28 mouse cellular contexts compared by ENCODE assay signal in genomic region chr1:157549721-157550120, GRCm38 (mm10). TPM values are rescaled to one million over a fixed set of nuclear protein-coding genes. Genes with fewer than 3 reads are reported as not detected.
DNase-seq lines count a peak whose midpoint lies in the region; ATAC-seq and TF ChIP-seq lines count a peak whose summit lies in the region.
"Had no signal": no experiment of that assay in that cellular context is flagged by ENCODE, and none has a peak within 500 bp of the region (broad histone marks: within the 10 kb centered on the region; RNA-seq: fewer than 3 reads in every experiment).

No protein-coding gene starts in this region.

- H3K4me1 ChIP-seq in liver, adult 2 months (ENCODE audit: control insufficient read depth, insufficient read depth, low read length), result peaks cover 6% of the 10 kb centered on the region
- no peaks in the 10 kb centered on the region; the same call in 1 of the 2 replicates for H3K4me1 ChIP-seq in liver, embryonic 12.5 days

- H3K9me3 ChIP-seq in liver, embryonic 12.5 days (replicated peaks), result 0 out of 2 replicates have a peak, but pooled peaks cover 3% of the 10 kb centered on the region
- H3K9me3 ChIP-seq: embryonic facial prominence, embryonic 12.5 days; forebrain, embryonic 15.5 days; kidney, embryonic 15.5 days; limb, embryonic 15.5 days; midbrain, embryonic 10.5 days; midbrain, embryonic 15.5 days had no signal

- H3K27me3 ChIP-seq in liver, adult 2 months (ENCODE audit: control insufficient read depth, insufficient read depth, low read length), result no peaks in the 10 kb centered on the region
- peaks cover 6% of the 10 kb centered on the region; the same call in 1 of the 2 replicates for H3K27me3 ChIP-seq in liver, embryonic 12.5 days (replicated peaks)
- H3K27me3 ChIP-seq in splenic B cell, adult 2 months (ENCODE audit: control insufficient read depth, insufficient read depth, low read length, poor library complexity, severe bottlenecking), result no peaks in the 10 kb centered on the region
- H3K27me3 ChIP-seq: embryonic facial prominence, embryonic 12.5 days; forebrain, embryonic 15.5 days; kidney, embryonic 15.5 days had no signal

- H3K27ac ChIP-seq in liver, adult 2 months (replicated peaks; ENCODE audit: insufficient read depth, low read depth, low read length), result peak overlapping the region; percentile 12; the same call in 1 of the 2 replicates
- H3K27ac ChIP-seq in liver, embryonic 12.5 days, result no peak overlapping the region
- H3K27ac ChIP-seq: embryonic facial prominence, embryonic 12.5 days; forebrain, embryonic 15.5 days; kidney, embryonic 15.5 days; layer of hippocampus, adult 2 months; limb, embryonic 15.5 days; macrophage; midbrain, embryonic 10.5 days; midbrain, embryonic 15.5 days had no signal

- ATAC-seq in liver, embryonic 12.5 days, result no peak
- ATAC-seq in granulocyte monocyte progenitor cell, adult 5-6 weeks (replicated peaks; ENCODE audit: poor library complexity, severe bottlenecking), result peak; percentile 50
- ATAC-seq: forebrain, embryonic 15.5 days; hindbrain, embryonic 16.5 days; midbrain, embryonic 15.5 days; Patski had no signal

- peaks cover 4% of the 10 kb centered on the region for H3K79me2 ChIP-seq in liver, adult 2 months (ENCODE audit: control insufficient read depth, insufficient read depth, low read length)

- WGBS in liver, adult 2 months, result 28% methylated on average over 3 of the region's 3 CpGs
- WGBS in liver, embryonic 12.5 days (ENCODE audit: insufficient replicate concordance), result 35% methylated on average over 3 of the region's 3 CpGs

- peak; percentile 42 for DNase-seq in liver, adult 2 months (ENCODE audit: extremely low read depth, low read depth, low spot score)
- DNase-seq in B cell, adult 2 months, result peak; percentile 19 to 23
- DNase-seq in splenic B cell, adult 2 months (ENCODE audit: low read depth, low spot score), result peak; percentile 47
- no peak for DNase-seq in thymus, adult 18-20 months
- DNase-seq in testis, postnatal 10 days (ENCODE audit: low spot score), result no peak
- DNase-seq: adrenal gland, postnatal 10 days; cerebellum, adult 11 months; cerebellum, adult 9-10 months; cerebellum, postnatal 36 days; embryo, embryonic 11 days; kidney, adult 18-20 months; kidney, postnatal 25 days; left cerebral cortex, postnatal 4 days; right cerebral cortex, adult 18-20 months; thymus, postnatal 25 days had no signal

- no peak overlapping the region for H3K9ac ChIP-seq in liver, adult 2 months (ENCODE audit: low read depth, low read length)
- H3K9ac ChIP-seq in liver, embryonic 12.5 days, result no peak overlapping the region
- H3K9ac ChIP-seq: embryonic facial prominence, embryonic 12.5 days; forebrain, embryonic 15.5 days; kidney, embryonic 15.5 days; limb, embryonic 15.5 days; midbrain, embryonic 15.5 days had no signal

- H3K36me3 ChIP-seq in liver, adult 2 months (ENCODE audit: control insufficient read depth, insufficient read depth, low read length), result peaks cover 77% of the 10 kb centered on the region
- H3K36me3 ChIP-seq in liver, embryonic 12.5 days, result peaks cover 4% of the 10 kb centered on the region; the same call in 1 of the 2 replicates
- no peaks in the 10 kb centered on the region for H3K36me3 ChIP-seq in splenic B cell, adult 2 months (ENCODE audit: control insufficient read depth, insufficient read depth, low read length, poor library complexity, severe bottlenecking)
- H3K36me3 ChIP-seq: embryonic facial prominence, embryonic 12.5 days; forebrain, embryonic 15.5 days; G1E; kidney, embryonic 15.5 days; limb, embryonic 15.5 days; midbrain, embryonic 10.5 days; midbrain, embryonic 15.5 days had no signal

- no peak overlapping the region for H3K4me3 ChIP-seq in liver, adult 2 months (ENCODE audit: insufficient read depth, low read depth, low read length)
- H3K4me3 ChIP-seq in liver, embryonic 12.5 days, result no peak overlapping the region
- H3K4me3 ChIP-seq: embryonic facial prominence, embryonic 12.5 days; forebrain, embryonic 15.5 days; kidney, embryonic 15.5 days; layer of hippocampus, adult 2 months; limb, embryonic 15.5 days; midbrain, embryonic 10.5 days; midbrain, embryonic 15.5 days had no signal

- TF ChIP-seq POLR2A in liver, adult 2 months (IDR thresholded peaks at IDR 0.05; ENCODE audit: extremely low read depth, insufficient read depth, low read length), result no peak

- no peak overlapping the region for H3K4me2 ChIP-seq in liver, embryonic 12.5 days
- H3K4me2 ChIP-seq: embryonic facial prominence, embryonic 12.5 days; forebrain, embryonic 15.5 days; kidney, embryonic 15.5 days; limb, embryonic 15.5 days; midbrain, embryonic 15.5 days had no signal

- TF ChIP-seq CTCF in liver, adult 2 months (IDR thresholded peaks at IDR 0.05; ENCODE audit: low read depth, low read length), result no peak

RNA-seq across cellular contexts. Expression of gene Sec16b, which starts 43.2 kb away (rescaled TPM):
- total RNA-seq in liver, adult 2 months (2014; rRNA removed), result 52.2 and 57.3 TPM in 2 replicates
- 44.7 and 47.4 TPM in 2 replicates for polyA plus RNA-seq in liver, adult 2 months (2012; rRNA removed)
- 3.9 and 4.1 TPM in 2 replicates for polyA plus RNA-seq in liver, embryonic 12.5 days (2016; fragmentation: Nextera tagmentation; extraction: Ambion mirVana)
- 1.3 and 1.5 TPM in 2 replicates for total RNA-seq in granulocyte monocyte progenitor cell, adult 5-6 weeks (2014; fragmentation: Nextera tagmentation)
- total RNA-seq in granulocyte monocyte progenitor cell, adult 5-6 weeks (2017), result 0.15 and 0.60 TPM in 2 replicates
- polyA plus RNA-seq: G1E, macrophage had no signal

Comparison
In these comparisons a context has a peak if more than half of its experiments do, and no peak if none do; other contexts are left out.
1. DNase-seq: peak in liver, adult 2 months (single experiment), B cell, adult 2 months (2 of 2) and splenic B cell, adult 2 months (single experiment); none in thymus, adult 18-20 months (0 of 2) and testis, postnatal 10 days (single experiment).
2. RNA of gene Sec16b, which starts 43.2 kb away (total RNA-seq): 52.2 to 57.3 TPM in liver, adult 2 months; 0.15 to 1.5 TPM in granulocyte monocyte progenitor cell, adult 5-6 weeks; every median in the first group is over 10 times any median in the second.